Mouse (Mus musculus): ENCODE results near the gene Rps26.

The Rps26 gene

GRCm38 (mm10) chr10:128626311-128627310, at the start of gene Rps26:
Gene Rps26 (minus strand): TSS chr10:128626747.
- in situ Hi-C loops (cut with MboI; ENCODE audit: unreplicated experiment in 2 of 2): loop anchor here (5.0 kb wide), 1 partner anchor 46 kb away; the partner anchor contains the start of gene Suox (in 2 of the 2)

DNA sequence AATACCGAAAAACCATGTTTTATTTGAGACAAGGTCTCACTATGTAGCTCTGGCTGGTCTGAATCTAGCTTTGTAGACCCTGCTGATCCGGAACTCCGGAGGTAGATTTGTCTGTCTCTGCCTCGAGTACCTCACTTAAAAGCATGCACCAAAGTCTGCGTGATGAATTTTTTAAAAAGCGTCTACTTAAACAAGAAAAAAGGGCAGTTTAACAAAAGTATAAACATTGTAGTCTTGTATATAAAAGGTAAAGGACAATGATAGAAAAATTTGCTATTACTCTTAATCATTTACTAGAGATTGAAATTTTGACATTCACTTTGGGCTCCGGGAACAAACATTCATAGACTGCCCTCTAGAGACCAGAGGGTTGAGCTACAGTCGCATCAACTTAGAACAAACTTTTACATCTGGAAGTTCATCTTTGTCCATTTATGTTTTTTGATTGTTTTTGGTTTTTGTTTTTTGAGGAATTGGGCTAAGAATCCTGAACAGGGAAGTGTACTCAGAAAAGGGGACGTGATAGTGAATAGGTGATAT, 48.0 kb upstream of the Rps26 start:
- in situ Hi-C loops (cut with MboI; ENCODE audit: unreplicated experiment in 2 of 2): loop anchor here (5.0 to 10.0 kb wide), 3 partner anchors 47 to 130 kb away; partner anchors contain the start of genes Rps26 (in 2 of the 2), Rpl41 (in 1 of the 2) and Zc3h10 (in 1 of the 2)

DNA sequence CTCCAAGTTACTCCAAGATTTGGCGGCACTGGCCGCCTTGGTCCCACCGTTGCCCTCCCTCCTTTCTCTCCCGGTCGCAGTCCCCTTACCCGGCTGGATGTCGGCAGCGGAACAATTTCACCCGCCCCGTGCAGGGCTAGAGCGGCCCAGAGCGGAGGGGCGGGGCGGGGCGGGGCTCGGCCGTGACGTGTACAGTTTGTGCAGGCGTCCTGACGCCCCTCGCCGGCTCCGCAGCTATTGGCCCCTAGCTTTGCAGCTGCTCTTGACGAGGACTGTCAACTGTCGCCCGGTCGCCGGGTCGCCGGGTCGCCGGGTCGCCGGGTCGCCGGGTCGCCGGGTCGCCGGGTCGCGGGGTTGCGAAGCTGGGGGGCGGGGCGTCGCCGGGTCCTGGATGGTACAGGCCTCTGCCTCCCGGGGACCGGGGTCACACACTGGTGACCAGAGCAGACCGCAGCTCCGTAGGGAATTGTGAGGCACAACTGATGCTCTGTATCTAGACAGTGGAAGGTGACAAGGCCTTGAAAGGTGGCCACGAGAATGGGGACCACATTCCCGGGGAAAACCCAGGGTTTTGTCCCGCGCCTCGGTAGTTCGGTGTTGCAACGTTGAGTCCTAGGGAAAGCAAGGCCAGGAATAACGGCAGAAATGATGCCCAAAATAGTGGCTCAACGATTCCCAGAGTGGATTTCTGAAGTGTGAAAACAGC, 47.4 kb upstream of the Rps26 start, which contains the start of gene Suox:
Gene Suox (minus strand): TSS at position 311 of the 706 bp plus-strand sequence.
- in situ Hi-C loops (cut with MboI; ENCODE audit: unreplicated experiment in 2 of 2): loop anchor here (5.0 to 10.0 kb wide), 3 partner anchors 47 to 129 kb away; partner anchors contain the start of genes Rps26 (in 2 of the 2), Rpl41 (in 1 of the 2) and Zc3h10 (in 1 of the 2)

- in situ Hi-C loops (cut with MboI; ENCODE audit: unreplicated experiment in 2 of 2): loop anchor here (5.0 to 10.0 kb wide), 3 partner anchors 44 to 126 kb away; partner anchors contain the start of genes Rps26 (in 2 of the 2), Rpl41 (in 1 of the 2) and Zc3h10 (in 1 of the 2)
Measured at GRCm38 (mm10) chr10:128671148-128671547, 44.6 kb upstream of the Rps26 start.

DNA sequence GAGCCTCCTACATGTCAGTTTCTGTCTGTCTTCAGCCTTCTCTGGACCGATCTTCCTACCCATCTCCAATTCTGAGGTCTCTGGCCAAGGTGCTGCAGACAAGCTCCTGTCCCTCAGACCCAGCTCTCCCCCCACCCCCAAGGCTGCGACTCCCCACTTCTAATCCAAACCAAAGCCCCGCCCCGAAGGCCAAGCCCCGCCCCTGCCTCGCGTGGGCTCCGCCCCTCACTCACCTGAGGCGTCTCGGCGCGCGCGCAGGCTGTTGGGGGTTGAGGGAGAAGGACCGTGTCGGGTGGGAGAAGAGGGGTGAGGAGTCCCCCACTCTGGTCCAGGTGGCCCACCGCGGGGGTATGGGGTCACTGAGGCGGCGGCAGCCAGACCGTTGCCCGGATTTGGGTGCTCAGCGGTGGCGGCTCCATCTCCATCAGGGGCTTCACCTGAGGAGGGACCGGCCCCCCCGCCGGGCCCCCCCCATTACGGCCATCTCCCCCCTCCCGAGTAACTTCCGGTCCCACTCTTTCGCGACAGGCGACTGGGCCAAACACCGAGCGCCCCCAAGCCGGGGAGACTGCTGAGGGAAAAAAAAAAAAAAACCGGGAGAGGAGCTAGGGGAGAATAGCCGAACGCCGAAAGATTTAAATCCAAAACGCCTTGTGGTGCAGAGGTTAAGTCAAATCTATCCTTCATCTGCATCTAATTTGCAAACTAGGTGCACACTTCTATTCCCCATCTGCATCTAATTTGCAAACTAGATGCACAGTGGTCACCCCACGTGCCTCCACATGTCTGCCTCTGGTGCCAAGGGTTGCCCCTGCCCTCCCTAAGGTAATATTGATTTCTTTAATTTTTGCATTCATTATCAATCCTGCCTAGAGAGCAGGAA, 42.5 kb upstream of the Rps26 start:
- in situ Hi-C loops (cut with MboI; ENCODE audit: unreplicated experiment in 2 of 2): no loop called here

GRCm38 (mm10) chr10:128665806-128666205, 39.3 kb upstream of the Rps26 start:
- in situ Hi-C loops (cut with MboI; ENCODE audit: unreplicated experiment in 2 of 2): no loop called here

DNA sequence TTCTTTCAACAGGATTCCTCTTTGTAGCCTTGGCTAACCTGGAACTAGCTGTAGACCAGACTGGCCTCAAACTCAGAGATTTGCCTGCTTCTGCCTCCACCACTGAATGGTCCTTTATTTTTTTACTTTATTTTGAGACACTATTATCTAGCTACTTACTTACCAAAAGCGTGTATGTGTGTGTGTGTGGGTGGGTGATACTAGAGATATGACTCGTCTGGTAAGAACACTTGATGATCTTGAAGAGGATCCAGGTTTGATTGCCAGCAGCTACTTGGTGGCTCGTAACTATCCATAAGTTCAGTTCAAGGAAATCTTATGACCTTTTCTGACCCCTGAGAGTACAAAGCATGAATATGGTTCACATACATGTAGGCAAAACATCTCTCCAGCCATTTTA, 38.8 kb upstream of the Rps26 start:
- in situ Hi-C loops (cut with MboI; ENCODE audit: unreplicated experiment in 2 of 2): no loop called here

DNA sequence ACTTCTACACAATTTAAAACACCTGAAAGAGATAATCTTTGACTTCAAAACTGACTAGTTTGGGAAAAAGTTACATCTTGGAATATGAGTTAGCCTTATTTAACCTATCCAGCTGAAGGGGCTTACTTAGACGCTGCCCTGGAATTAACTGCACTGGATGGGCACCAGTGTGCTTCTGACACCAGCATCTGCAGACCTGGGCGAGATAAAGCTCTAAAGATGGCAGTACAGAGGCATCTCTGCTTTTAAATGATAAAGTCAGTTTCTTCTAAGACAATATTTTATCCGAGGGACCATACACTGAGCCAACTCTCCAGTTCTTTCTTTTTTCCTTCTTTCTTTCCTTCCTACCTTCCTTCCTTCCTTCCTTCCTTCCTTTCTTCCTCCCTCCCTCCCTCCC, 38.3 kb upstream of the Rps26 start:
- in situ Hi-C loops (cut with MboI; ENCODE audit: unreplicated experiment in 2 of 2): no loop called here

DNA sequence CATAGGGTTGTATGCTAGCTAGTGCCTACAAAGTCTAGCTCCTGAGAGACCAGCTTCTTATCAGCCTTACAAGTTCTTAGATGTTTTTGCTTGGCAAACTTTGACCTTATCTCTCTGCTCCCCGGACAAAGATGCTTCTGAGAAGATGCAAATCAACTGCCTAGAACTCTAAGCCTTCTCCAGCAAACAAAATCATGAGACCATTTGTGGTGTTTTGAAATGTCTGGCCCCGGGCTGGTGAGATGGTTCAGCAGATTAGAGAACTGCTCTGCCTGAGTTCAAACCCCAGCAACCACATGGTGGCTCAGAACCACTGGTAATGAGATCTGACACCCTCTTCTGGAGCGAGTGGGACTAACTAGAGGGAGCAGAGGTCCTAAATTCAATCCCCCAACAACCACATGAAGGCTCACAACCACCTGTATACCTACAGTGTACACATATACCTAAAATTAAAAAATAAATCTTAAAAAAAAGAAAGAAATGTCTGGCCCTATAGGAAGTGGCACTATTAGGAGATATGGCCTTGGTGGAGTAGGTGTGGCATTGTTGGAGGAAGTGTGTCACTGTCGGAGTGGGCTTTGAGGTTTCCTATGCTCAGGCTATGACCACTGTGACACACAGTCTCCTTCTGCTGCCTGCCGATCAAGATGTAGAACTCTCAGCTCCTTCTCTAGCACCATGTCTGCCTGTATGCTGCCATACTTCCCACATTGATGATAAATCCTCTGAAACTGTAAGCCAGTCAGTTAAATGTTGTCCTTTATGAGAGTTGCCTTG, 37.1 kb upstream of the Rps26 start:
- in situ Hi-C loops (cut with MboI; ENCODE audit: unreplicated experiment in 2 of 2): no loop called here

GRCm38 (mm10) chr10:128662465-128662864, 35.9 kb upstream of the Rps26 start:
- in situ Hi-C loops (cut with MboI; ENCODE audit: unreplicated experiment in 2 of 2): no loop called here

DNA sequence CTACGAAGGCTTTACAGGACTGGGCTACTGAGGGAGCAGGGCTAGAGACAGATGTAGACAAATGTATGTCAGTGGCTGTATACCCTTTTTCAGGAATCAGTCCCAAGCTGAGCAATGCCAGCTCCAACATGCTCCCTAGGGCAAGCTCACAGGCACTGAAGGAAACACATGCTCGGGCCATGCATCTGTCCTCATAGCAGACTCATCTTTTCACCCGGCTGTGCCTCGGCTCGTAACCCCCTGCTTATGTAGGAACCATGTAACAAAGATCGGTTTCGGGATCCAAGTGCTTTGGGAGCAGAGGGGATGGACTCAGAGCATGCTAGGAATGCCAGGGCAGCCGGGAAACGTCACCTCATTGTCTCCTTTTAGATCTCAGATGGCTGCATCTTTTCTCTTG, 32.9 kb upstream of the Rps26 start:
- in situ Hi-C loops (cut with MboI; ENCODE audit: unreplicated experiment in 2 of 2): no loop called here

- in situ Hi-C loops (cut with MboI; ENCODE audit: unreplicated experiment in 2 of 2): no loop called here
Measured at GRCm38 (mm10) chr10:128657844-128658243, 31.3 kb upstream of the Rps26 start.

DNA sequence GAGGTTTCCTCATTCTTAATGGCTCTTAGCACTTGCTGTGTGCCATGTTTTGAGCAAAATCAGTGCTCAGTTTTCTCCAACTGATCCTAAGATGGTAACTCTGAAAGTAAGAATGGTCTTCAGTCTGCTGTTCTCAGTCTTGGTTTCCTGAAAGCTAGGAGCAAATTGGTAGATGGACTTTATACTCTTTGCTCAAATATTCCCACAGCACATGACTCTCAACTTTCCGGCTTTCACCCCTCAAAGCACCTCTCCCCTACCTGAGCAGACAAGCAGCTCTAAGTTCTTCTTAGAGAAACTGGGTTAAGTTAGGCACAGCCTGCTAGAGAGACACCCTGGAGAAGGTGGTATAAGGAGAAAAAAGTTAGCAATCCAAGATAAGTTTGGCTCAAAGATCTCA, 30.2 kb upstream of the Rps26 start:
- in situ Hi-C loops (cut with MboI; ENCODE audit: unreplicated experiment in 2 of 2): no loop called here

DNA sequence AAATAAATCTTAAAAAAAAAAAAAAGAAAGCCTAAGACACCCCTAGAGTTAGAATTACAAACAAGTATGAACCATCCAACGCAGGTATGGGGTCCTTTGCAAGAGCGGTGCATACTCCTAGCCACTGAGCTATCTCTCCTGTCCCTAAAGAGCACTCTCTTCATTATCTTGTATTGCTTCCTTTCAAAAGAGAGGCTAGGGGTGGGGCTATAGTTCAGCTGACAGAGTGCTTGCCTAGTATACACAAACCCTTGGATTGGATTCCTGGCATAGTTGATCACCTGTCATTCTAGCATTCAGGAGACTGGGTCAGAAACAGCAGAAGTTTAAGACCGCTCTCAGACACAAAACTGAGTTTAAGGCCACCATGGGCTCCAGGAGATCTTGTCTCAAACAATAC, 28.7 kb upstream of the Rps26 start:
- in situ Hi-C loops (cut with MboI; ENCODE audit: unreplicated experiment in 2 of 2): no loop called here

GRCm38 (mm10) chr10:128653866-128654265, 27.3 kb upstream of the Rps26 start:
- in situ Hi-C loops (cut with MboI; ENCODE audit: unreplicated experiment in 2 of 2): no loop called here

GRCm38 (mm10) chr10:128646139-128647089, 19.9 kb upstream of the Rps26 start:
- in situ Hi-C loops (cut with MboI; ENCODE audit: unreplicated experiment in 2 of 2): no loop called here

DNA sequence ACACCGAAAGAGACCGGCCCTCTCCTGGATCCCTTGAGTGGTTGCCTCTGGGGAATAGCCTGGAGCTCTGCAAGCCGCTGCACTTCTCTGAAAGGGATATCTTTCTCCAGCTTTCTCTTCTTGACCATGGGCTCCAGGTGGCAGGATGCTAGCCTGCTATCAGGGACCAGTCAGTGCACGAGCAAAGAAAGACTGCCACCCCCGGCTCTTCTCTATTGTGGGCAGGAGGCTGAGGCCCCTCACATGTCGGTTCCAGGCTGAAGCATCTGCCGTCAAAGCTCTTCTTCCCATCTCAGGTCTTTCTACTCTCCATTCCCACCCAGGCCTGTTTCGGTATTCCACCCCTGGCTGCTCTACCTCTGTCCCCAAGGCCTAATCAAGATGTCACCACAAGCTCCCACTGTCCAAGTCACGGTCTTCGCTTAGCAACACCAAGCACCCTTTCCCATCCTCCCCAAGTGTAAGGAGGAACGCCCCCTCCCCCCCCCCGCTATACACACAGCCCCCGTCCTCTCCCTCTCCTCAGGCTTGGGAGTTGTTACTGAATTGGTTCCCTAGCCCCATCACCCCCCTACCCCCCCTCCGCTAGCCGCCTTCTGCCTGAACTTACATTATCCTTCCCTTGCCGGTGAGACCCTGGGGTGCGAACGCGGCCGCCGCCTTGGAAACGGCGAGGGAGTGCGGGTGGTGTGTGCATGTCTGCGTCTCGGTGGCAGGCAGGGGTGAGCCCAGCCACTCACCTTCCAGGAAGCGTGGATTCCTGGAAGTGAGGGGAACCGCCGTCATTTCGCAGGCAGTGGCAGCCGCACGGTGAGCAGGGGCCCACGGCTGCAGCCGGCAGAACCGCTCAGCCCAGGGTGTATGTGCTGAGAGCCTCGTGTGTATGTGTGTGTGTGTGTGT, 18.8 kb upstream of the Rps26 start, which contains the start of gene Ikzf4:
Gene Ikzf4 (minus strand): TSS at position 881 of the 901 bp plus-strand sequence.
- in situ Hi-C loops (cut with MboI; ENCODE audit: unreplicated experiment in 2 of 2): no loop called here

Data from v-Abl transformed pro-B cells (cell line).